Mouse (Mus musculus): Measurements from ENCODE around the gene Zbtb20.

DNA sequence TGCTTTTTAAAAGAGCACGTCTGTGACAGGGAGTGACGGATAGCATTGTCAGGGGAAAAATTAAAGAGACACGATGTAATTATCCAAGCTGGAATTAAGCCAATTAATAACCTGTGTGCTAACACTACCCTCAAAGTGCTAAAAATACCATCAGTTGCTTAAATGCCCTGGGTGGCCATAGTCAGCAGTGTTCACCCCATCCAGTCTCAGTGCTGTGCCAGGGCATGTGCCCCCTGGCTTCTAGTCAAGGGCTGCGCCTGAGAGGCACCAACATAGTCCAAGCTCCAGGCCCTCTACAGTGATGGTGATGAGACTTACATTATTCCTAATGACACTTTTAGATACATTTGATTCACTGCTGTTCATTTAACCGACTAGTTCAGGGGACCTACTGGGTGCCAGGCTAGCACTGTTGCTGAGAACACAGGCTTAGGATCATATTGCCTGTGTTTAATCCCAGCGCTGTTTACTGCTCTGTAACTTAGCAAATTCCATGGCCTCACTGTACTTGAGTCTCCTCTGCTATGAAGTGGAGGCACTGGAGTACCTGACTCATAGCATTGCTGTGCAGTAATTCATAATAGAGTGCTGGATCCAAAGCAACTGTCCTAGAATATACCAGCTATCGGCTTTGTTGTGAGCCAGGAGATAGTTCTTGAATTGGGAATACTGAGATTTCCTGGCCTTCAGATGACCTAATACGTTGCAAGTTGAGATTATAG is 624.6 kb downstream of the Zbtb20 start:
- TF ChIP-seq CTCF (IDR thresholded peaks at IDR 0.05; ENCODE audit: insufficient read depth, low read depth, low read length) = no peak
- no peak for TF ChIP-seq POLR2A (IDR thresholded peaks at IDR 0.05; ENCODE audit: insufficient read depth, low read depth, low read length)

Data from olfactory bulb, adult 2 months (tissue).